Mouse (Mus musculus) G1E (cell line): ENCODE measurements around the gene Spata17. TPM values are rescaled to one million over a fixed set of nuclear protein-coding genes. Genes with fewer than 3 reads are reported as not detected.
A peak's percentile ranks its signal among the peaks of the same experiment; 100 is the strongest.

Experiments used
- ATAC-seq: 2 replicates; pipeline ENCODE4 v1.8.0; 2016; ENCODE audit warnings: mild to moderate bottlenecking; ENCODE audit not compliant: insufficient number of reproducible peaks, poor library complexity, low FRiP score, severe bottlenecking; ENCODE audit errors: extremely low read depth
- DNase-seq: peaks from one replicate; pipeline ENCODE4 v3.0.0; 2012; ENCODE audit warnings: low spot score
- H3K27me3 ChIP-seq: 2 replicates; pipeline ENCODE4 v1.6.1; 2012; ENCODE audit warnings: mild to moderate bottlenecking, low read length, inconsistent platforms; ENCODE audit not compliant: insufficient read depth
- H3K36me3 ChIP-seq: replicated peaks from 2 replicates; pipeline ENCODE3; 2012; ENCODE audit warnings: mild to moderate bottlenecking, inconsistent platforms
- H3K4me1 ChIP-seq: 2 replicates; pipeline ENCODE4 v1.6.1; 2012; ENCODE audit warnings: low read depth, low read length, inconsistent platforms, mixed read lengths; ENCODE audit not compliant: insufficient read depth
- H3K4me3 ChIP-seq: 2 replicates; pipeline ENCODE4 v1.5.1; 2012; ENCODE audit warnings: low read depth, mild to moderate bottlenecking, inconsistent platforms, low read length, moderate library complexity, mixed read lengths
- H3K9me3 ChIP-seq: replicated peaks from 2 replicates; pipeline ENCODE4 v1.6.1; 2012; ENCODE audit warnings: inconsistent platforms
- CTCF ChIP-seq: IDR thresholded peaks from 2 replicates; pipeline ENCODE4 v1.5.1; 2012; ENCODE audit warnings: low read depth, low read length, inconsistent platforms, mixed read lengths
- GATA1 ChIP-seq: IDR thresholded peaks from 2 replicates; pipeline ENCODE4 v1.6.1; 2012; ENCODE audit warnings: borderline replicate concordance, low read length, inconsistent platforms, mixed read lengths
- GATA2 ChIP-seq: IDR thresholded peaks from 2 replicates; pipeline ENCODE4 v1.6.1; 2012; ENCODE audit warnings: low read depth, low read length, inconsistent platforms, borderline replicate concordance
- POLR2AphosphoS5 ChIP-seq: IDR thresholded peaks from 2 replicates; pipeline ENCODE4 v1.6.1; 2012; ENCODE audit warnings: low read depth, low read length, inconsistent platforms; ENCODE audit not compliant: insufficient replicate concordance
- TAL1 ChIP-seq: conservative IDR thresholded peaks from 2 replicates; pipeline ENCODE4 v1.6.1; 2012; ENCODE audit warnings: low read depth, low read length, inconsistent platforms, mixed read lengths
- polyA plus RNA-seq: library from polyadenylated mRNA; stranded (reverse); fragments of >175 nt; gene quantifications from 2 replicates; pipeline ENCODE4 v1.2.3, GENCODE M21; 2012
- total RNA-seq, 2 experiments: library from RNA; stranded (forward) in 1 of 2; stranded (reverse) in 1 of 2; fragments of 200-1000 nt in 1 of 2; fragments of >200 nt in 1 of 2; fragmentation: Nextera tagmentation in 1 of 2; gene quantifications; 2 replicates each; pipeline ENCODE4 v1.2.3; 2014 to 2017

Spata17 gene
- total RNA-seq (2014; fragmentation: Nextera tagmentation): 3.8 TPM in 1 of 2 replicates, not detected in the other
- 0.66 and 0.93 TPM in 2 replicates for total RNA-seq (2017)
- polyA plus RNA-seq: not detected in 2 replicates

DNA sequence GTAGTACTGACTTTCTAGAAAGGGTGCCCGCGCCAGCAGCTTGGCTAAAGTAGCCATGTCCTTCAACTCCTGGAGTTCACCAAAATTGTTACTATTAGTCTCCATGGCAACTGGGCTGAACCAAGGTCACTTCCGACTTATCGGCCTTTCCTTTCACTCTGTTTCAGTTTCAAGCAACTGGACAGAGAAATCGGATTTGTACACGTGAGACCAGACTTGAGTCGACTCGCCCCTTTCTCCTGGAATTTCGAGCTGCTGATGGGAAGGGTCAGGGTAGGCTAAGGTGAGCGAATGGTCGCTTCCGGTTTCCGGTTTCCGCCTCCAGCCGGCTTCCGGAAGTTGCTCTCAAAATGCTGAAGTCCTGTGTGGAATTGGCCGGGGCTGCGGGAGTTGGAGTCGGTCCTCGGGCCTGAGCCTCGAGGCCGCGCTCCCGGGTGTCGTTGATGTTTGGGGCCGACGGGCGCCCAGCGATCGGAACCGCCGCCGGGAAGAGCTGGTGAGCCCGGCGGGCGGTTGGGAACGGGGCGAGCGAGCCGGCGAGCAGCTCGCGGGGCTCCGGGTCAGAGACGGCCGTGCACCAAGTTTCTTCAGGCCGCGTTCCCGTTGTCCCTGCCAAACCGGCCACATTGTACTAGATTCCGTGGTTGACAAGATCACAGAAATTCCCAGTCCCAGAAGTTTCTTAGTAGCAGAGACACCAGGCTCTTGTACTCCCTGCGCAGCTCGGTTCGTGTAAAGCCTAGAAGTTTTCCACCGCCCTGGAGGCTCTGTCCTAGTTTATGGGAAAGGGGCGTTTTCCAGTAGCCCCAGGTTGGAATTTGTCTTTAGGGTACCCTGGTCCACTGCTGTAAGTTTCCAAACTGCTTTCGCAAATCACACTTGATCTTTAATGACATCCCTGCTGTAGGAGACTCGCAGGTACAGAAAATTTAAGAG, at the start of gene Spata17, which contains the start of gene Gpatch2:
TSS of gene Spata17 (minus strand) at position 285 of the 936 bp plus-strand sequence.
TSS of gene Gpatch2 (plus strand) at position 328 of the 936 bp plus-strand sequence.
- Histone ChIP-seq H3K9me3 (no peaks in the 10 kb centered on the region), H3K4me1 (peaks cover 16% of the 10 kb centered on the region), H3K36me3 (peaks cover 14% of the 10 kb centered on the region), H3K27me3 (no peaks in the 10 kb centered on the region), H3K4me3 (peak within 1 kb of the TSS; percentile 77)
- peak; percentile 77 for DNase-seq
- peak; percentile 92 for ATAC-seq
- no peak for TF ChIP-seq CTCF
- TF ChIP-seq GATA1: no peak
- TF ChIP-seq TAL1: no peak
- TF ChIP-seq POLR2AphosphoS5: no peak
- no peak for TF ChIP-seq GATA2

DNA sequence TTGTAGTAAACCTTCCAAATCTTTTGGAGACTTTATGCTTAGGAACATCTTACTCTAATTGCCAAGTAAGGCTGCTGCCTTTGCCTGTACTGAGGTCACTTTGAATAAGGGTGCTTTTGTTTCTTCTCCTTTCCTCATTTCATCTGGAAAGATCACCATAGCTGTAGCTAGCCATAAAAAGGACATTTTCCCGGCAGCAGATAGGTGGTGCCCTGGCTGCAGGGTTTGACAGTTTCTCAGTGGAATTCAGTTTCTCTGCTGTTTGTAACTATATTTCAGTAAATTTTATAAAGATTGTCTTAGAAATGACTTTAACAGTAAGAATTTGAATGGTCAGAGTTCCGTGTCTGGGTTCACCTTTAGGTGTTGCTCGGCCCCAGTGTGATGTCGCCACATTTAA, 43.5 kb upstream of the Spata17 start:
- no peaks in the 10 kb centered on the region for H3K9me3 ChIP-seq
- peaks cover 24% of the 10 kb centered on the region for H3K36me3 ChIP-seq
- no peak overlapping the region for H3K4me3 ChIP-seq
- H3K4me1 ChIP-seq: no peaks in the 10 kb centered on the region
- no peak for ATAC-seq
- no peaks in the 10 kb centered on the region for H3K27me3 ChIP-seq
- TF ChIP-seq POLR2AphosphoS5 (no peak), GATA2 (no peak), CTCF (no peak), GATA1 (no peak), TAL1 (no peak)
- DNase-seq: no peak

DNA sequence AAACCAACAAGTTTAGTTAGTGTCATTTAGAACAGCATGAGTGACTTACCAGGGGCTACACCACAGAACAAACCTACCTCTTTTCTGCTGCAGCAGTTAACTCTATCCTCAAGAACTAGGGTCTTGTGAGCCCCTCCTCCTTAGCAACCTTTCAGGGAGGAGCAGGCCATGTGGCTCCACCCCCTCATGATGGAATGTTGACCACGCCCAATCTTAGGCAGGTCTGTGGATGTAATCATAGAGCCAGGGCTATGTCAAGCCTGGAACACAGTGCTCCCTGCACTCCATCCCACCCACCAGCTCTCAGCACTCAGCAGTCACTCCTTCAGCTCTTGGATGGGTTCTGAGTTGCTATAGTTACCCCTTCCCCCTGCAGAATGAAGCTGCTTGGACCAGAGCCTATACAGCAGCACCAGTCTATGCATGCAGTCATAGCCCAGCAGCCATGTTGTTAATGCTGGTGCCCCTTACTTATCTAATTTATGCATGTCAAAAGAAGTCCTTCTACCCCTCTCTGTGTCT, 35.5 kb upstream of the Spata17 start:
- Histone ChIP-seq H3K27me3 (no peaks in the 10 kb centered on the region), H3K36me3 (peaks cover 39% of the 10 kb centered on the region), H3K4me3 (no peak overlapping the region), H3K9me3 (no peaks in the 10 kb centered on the region), H3K4me1 (no peaks in the 10 kb centered on the region)
- DNase-seq (no peak), ATAC-seq (no peak)
- no peak for TF ChIP-seq TAL1
- no peak for TF ChIP-seq GATA1
- no peak for TF ChIP-seq GATA2
- TF ChIP-seq POLR2AphosphoS5: no peak
- TF ChIP-seq CTCF: no peak

DNA sequence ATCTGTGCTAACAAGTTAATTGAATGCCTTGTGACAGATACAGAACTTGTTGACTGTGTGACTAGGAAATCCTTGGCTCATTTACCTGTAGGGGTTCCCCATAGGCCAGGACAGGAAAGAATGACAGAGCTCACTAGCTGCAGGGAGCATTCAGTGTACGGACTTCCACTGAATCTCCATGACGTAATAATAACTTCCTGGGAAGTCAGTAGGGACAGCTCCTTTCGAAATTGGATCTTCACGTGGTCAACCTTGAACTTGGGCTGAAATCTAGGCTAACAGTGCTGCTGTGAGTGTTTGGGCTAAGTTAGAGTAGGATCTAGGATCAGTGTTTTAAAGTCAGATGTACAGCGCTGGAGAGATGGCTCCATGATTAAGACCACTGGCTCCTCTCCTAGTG, 29.5 kb upstream of the Spata17 start:
- TF ChIP-seq GATA1 (no peak), POLR2AphosphoS5 (no peak), CTCF (no peak), GATA2 (no peak), TAL1 (no peak)
- Histone ChIP-seq H3K4me1 (no peaks in the 10 kb centered on the region), H3K9me3 (no peaks in the 10 kb centered on the region), H3K4me3 (no peak overlapping the region), H3K27me3 (no peaks in the 10 kb centered on the region), H3K36me3 (peaks cover 36% of the 10 kb centered on the region)
- no peak for DNase-seq
- ATAC-seq: no peak

DNA sequence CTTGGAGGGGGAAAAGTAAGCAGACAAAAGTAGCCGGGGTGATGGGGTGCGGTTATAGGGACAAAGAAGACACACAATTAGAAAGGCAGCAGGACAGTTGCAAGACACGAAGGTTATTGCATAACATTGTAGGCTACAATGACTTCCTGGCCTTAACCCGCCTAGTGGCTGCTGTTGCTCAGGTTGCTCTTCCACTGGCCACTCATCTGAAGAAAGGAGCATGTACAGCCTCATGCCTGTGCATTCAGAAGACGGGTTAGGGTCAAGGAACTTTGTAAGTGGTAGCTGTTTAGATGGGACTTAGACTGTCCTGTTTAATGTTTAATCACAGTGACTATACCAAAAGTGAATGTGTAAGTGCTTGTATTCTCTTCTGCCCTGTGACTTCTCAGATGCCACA, 26.1 kb upstream of the Spata17 start:
- ATAC-seq: no peak
- H3K27me3 ChIP-seq: no peaks in the 10 kb centered on the region
- TF ChIP-seq CTCF (no peak), TAL1 (no peak), GATA2 (no peak), GATA1 (no peak), POLR2AphosphoS5 (no peak)
- DNase-seq: no peak
- no peaks in the 10 kb centered on the region for H3K4me1 ChIP-seq
- H3K4me3 ChIP-seq: no peak overlapping the region
- H3K36me3 ChIP-seq: peaks cover 41% of the 10 kb centered on the region
- H3K9me3 ChIP-seq: no peaks in the 10 kb centered on the region

DNA sequence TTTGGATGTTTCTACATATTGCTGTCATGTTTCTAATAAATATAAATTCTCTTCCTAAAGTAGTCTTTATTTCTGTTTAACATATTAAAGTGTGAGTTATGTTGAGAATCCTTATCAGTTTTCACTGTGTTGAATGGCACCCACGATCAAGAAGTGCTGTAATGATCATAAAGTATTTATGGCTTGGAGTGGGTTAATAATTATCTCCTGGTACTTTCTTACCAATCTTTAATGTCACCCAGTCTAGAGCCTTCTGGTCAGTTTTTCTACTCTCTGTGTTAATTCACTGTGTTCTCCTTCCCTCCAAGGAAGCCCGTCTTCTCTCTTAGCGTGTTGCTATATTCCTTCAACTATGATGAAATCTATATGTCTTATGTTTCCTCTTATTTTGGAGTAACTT, 25.0 kb upstream of the Spata17 start:
- peaks cover 46% of the 10 kb centered on the region for H3K36me3 ChIP-seq

More for the DNA sequence above, 25.0 kb upstream of the Spata17 start:
- Histone ChIP-seq H3K9me3 (no peaks in the 10 kb centered on the region), H3K4me1 (no peaks in the 10 kb centered on the region), H3K27me3 (no peaks in the 10 kb centered on the region), H3K4me3 (no peak overlapping the region)
- TF ChIP-seq TAL1 (no peak), GATA1 (no peak), POLR2AphosphoS5 (no peak), GATA2 (no peak), CTCF (no peak)
- no peak for DNase-seq
- ATAC-seq: no peak
